Mouse (Mus musculus) erythroblast, embryonic 14.5 days (primary cell): Measurements from ENCODE around the gene Cenpu.

ENCODE experiments used
- GATA1 ChIP-seq: IDR thresholded peaks from 2 replicates; pipeline ENCODE4 v1.6.1; 2012; ENCODE audit warnings: low read length, inconsistent platforms, mixed read lengths
- TAL1 ChIP-seq: IDR thresholded peaks from 3 replicates; pipeline ENCODE4 v1.6.1; 2012; ENCODE audit warnings: low read length, inconsistent platforms, mixed read lengths

DNA sequence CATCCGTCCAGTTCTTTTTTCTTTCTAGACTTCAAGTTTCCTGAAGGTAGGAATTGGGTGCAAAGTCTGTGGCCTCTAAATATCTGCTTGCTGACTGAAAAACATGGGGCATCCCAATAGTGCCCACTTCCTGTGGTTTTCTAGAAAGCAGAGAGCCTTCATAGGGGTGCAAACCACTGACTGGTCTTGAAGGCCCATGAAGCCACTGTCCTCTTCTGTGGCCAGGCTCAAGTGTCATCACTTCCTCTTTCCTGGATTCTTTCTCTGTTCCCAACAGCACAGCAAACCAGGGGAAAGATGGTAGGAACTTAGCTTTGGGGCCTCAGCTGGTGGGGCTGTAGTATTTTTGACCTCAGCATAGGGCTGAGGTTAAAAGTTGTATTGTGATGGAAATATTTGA, 76.8 kb downstream of the Cenpu start:
- TF ChIP-seq GATA1 (no peak), TAL1 (no peak)
